Mouse (Mus musculus) erythroblast, adult 5-6 weeks (primary cell): ENCODE results near the gene Fen1. TPM values are rescaled to one million over a fixed set of nuclear protein-coding genes. Genes with fewer than 3 reads are reported as not detected.
"Not testable (repeated sequence)": the region's sequence is repeated elsewhere in the genome, so short reads cannot be mapped to it uniquely, and the experiment has no call there.

ENCODE experiments used
- ATAC-seq: replicated peaks from 2 replicates; pipeline ENCODE4 v1.8.0; 2016; ENCODE audit warnings: moderate number of reproducible peaks, mild to moderate bottlenecking, moderate TSS enrichment, inconsistent platforms; ENCODE audit not compliant: poor library complexity, low FRiP score, severe bottlenecking
- total RNA-seq, 2 experiments: library from RNA; stranded (forward) in 1 of 2; stranded (reverse) in 1 of 2; fragments of 150-400 nt in 1 of 2; fragments of 200-764, 138-1000 nt in 1 of 2; gene quantifications; 2 replicates each; pipeline versions ENCODE4 v1.2.3 to v1.2.4; 2015 to 2017; ENCODE audit warnings: low replicate concordance in 2 of 2

Gene Fen1
- total RNA-seq, 2 experiments from 2014 or later, result 15.2 to 38.4 TPM

- peak; percentile 71 for ATAC-seq
Measured at GRCm38 (mm10) chr19:10183299-10183983, 20.5 kb downstream of the Fen1 start.

- peak; percentile 89 for ATAC-seq
Measured at GRCm38 (mm10) chr19:10182670-10183298, 21.2 kb downstream of the Fen1 start, which contains the start of gene Fads1. Gene Fads1 (plus strand): TSS chr19:10182888.

- peak; percentile 68 for ATAC-seq
Measured at GRCm38 (mm10) chr19:10182142-10182541, 21.8 kb downstream of the Fen1 start.

GRCm38 (mm10) chr19:10181225-10181624, 22.7 kb downstream of the Fen1 start:
- no peak for ATAC-seq

- no peak for ATAC-seq
Measured at GRCm38 (mm10) chr19:10176941-10177372, 27.0 kb downstream of the Fen1 start.

GRCm38 (mm10) chr19:10176477-10176876, 27.5 kb downstream of the Fen1 start:
- no peak for ATAC-seq

- no peak for ATAC-seq
Measured at GRCm38 (mm10) chr19:10174956-10175355, 29.0 kb downstream of the Fen1 start.

- peak; percentile 48 for ATAC-seq
Measured at GRCm38 (mm10) chr19:10173844-10174539, 30.0 kb downstream of the Fen1 start.

- ATAC-seq, result peak; percentile 92
Measured at GRCm38 (mm10) chr19:10173116-10173718, 30.8 kb downstream of the Fen1 start.

GRCm38 (mm10) chr19:10171846-10172245, 32.1 kb downstream of the Fen1 start:
- ATAC-seq, result no peak

- ATAC-seq, result no peak
Measured at GRCm38 (mm10) chr19:10171359-10171758, 32.6 kb downstream of the Fen1 start.

- no peak for ATAC-seq
Measured at GRCm38 (mm10) chr19:10170466-10170865, 33.5 kb downstream of the Fen1 start.

GRCm38 (mm10) chr19:10169692-10170330, 34.2 kb downstream of the Fen1 start:
- ATAC-seq, result not testable (repeated sequence)

- ATAC-seq, result no peak
Measured at GRCm38 (mm10) chr19:10169179-10169578, 34.8 kb downstream of the Fen1 start.

- ATAC-seq, result no peak
Measured at GRCm38 (mm10) chr19:10168441-10168840, 35.5 kb downstream of the Fen1 start.

- ATAC-seq, result no peak
Measured at GRCm38 (mm10) chr19:10167951-10168350, 36.0 kb downstream of the Fen1 start.

GRCm38 (mm10) chr19:10167112-10167511, 36.9 kb downstream of the Fen1 start:
- ATAC-seq, result no peak

- not testable (repeated sequence) for ATAC-seq
Measured at GRCm38 (mm10) chr19:10165928-10166327, 38.0 kb downstream of the Fen1 start.

GRCm38 (mm10) chr19:10163896-10164295, 40.1 kb downstream of the Fen1 start:
- ATAC-seq, result no peak

GRCm38 (mm10) chr19:10157725-10158124, 46.2 kb downstream of the Fen1 start:
- ATAC-seq, result no peak
